Mouse (Mus musculus) small intestine, adult 2 months (tissue): ENCODE measurements around the gene Il9r.

Source experiments
- CTCF ChIP-seq: fragments of 200-500 bp; IDR thresholded peaks from 2 replicates; pipeline ENCODE4 v1.5.1; 2012; ENCODE audit warnings: low read depth, mild to moderate bottlenecking, control low read depth, inconsistent platforms, low read length, moderate library complexity, mixed read lengths; ENCODE audit not compliant: insufficient replicate concordance, insufficient read length; ENCODE audit errors: extremely low read depth
- POLR2A ChIP-seq: fragments of 200-500 bp; IDR thresholded peaks from 2 replicates; pipeline ENCODE4 v1.6.1; 2012; ENCODE audit warnings: low read depth, mild to moderate bottlenecking, control low read depth, inconsistent platforms, low read length, moderate library complexity

DNA sequence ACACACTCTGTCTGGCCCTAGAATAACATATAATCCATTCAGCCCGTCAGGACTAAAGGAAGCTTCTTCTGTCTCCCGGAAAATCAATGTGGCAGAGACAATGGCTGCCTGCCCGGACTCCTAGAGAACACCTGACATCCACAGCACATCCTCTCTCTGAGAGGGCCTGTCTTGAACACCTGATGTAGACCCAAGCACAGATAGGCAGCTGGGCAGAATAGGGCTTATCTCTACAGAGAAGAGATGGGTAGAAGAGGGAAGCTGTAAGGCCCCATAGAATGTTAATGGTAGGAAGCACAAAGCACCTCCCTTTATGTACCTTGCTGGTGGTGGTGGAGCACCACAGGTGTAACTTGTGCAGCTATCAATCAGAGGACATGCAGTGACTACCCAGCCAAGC, 42.1 kb upstream of the Il9r start:
- no peak for TF ChIP-seq POLR2A
- TF ChIP-seq CTCF: no peak
